Mouse (Mus musculus) heart, adult 2 months (tissue): ENCODE results near the gene Parva. TPM values are rescaled to one million over a fixed set of nuclear protein-coding genes. Genes with fewer than 3 reads are reported as not detected.

Source experiments
- DNase-seq, 2 experiments: peaks; one replicate each; pipeline ENCODE4 v3.0.0; 2021
- H3K27ac ChIP-seq: fragments of 200-600 bp; 2 replicates; pipeline ENCODE4 v1.8.1; 2022
- H3K27me3 ChIP-seq: fragments of 200-500 bp; 2 replicates; pipeline ENCODE4 v1.6.1; 2012; ENCODE audit warnings: mild to moderate bottlenecking, low read length, inconsistent platforms, mixed read lengths; ENCODE audit not compliant: control insufficient read depth, insufficient read depth
- H3K36me3 ChIP-seq: fragments of 200-500 bp; 2 replicates; pipeline ENCODE4 v1.6.1; 2012; ENCODE audit warnings: low read length, inconsistent platforms; ENCODE audit not compliant: control insufficient read depth, insufficient read depth
- H3K4me1 ChIP-seq: fragments of 200-500 bp; 2 replicates; pipeline ENCODE4 v1.6.1; 2011; ENCODE audit warnings: low read length; ENCODE audit not compliant: control insufficient read depth, insufficient read depth
- H3K4me3 ChIP-seq: fragments of 200-600 bp; 2 replicates; pipeline ENCODE4 v1.8.1; 2022
- H3K79me2 ChIP-seq: fragments of 200-500 bp; replicated peaks from 2 replicates; pipeline ENCODE4 v1.6.1; 2012; ENCODE audit warnings: mild to moderate bottlenecking, inconsistent platforms, low read length, moderate library complexity, mixed read lengths; ENCODE audit not compliant: control insufficient read depth, insufficient read depth
- H3K9ac ChIP-seq: fragments of 200-500 bp; 2 replicates; pipeline ENCODE4 v1.6.1; 2012; ENCODE audit warnings: low read depth, mild to moderate bottlenecking, control low read depth, inconsistent platforms, low read length, mixed read lengths
- CTCF ChIP-seq: fragments of 200-600 bp; IDR thresholded peaks from 2 replicates; pipeline ENCODE4 v1.8.1; 2022; ENCODE audit warnings: antibody characterized with exemption, mild to moderate bottlenecking, moderate library complexity
- EP300 ChIP-seq: fragments of 200-500 bp; IDR thresholded peaks from 2 replicates; pipeline ENCODE4 v1.6.1; 2011; ENCODE audit warnings: low read depth, low read length, control low read depth; ENCODE audit not compliant: insufficient read depth
- POLR2A ChIP-seq: fragments of 200-500 bp; IDR thresholded peaks from 2 replicates; pipeline ENCODE4 v1.6.1; 2011; ENCODE audit warnings: mild to moderate bottlenecking, low read depth, low read length, control low read depth; ENCODE audit not compliant: insufficient read depth
- WGBS: fragments of 180-500 bp; shearing (Covaris S2); methylation state at CpG from one replicate; pipeline ENCODE4 v1.1.7; 2018; 5-methylcytosine and 5-hydroxymethylcytosine counted together
- intact Hi-C: fragments of 180-260 bp; cut with DNase I; formaldehyde crosslinking; loops from one replicate; pipeline ENCODE4 v1.15.1; 2025
- polyA plus RNA-seq: library from polyadenylated mRNA; depleted of rRNA; stranded (reverse); fragments of >200 nt; gene quantifications from 2 replicates; pipeline ENCODE4 v1.2.3, GENCODE M21; 2012
- total RNA-seq, 2 experiments: library from RNA; stranded (reverse); gene quantifications; 2 replicates each; pipeline ENCODE4 v1.2.3; 2021

Parva gene
- total and polyA plus RNA-seq, 3 experiments: 30.7 to 45.5 (median 44.3) TPM

- no peaks in the 10 kb centered on the region; the same call in none of the 2 replicates for H3K4me1 ChIP-seq
- no peak overlapping the region for H3K9ac ChIP-seq
- DNase-seq: no peak
- no peaks in the 10 kb centered on the region for H3K79me2 ChIP-seq
- 66% methylated on average over 5 of the region's 5 CpGs for WGBS
- no peak overlapping the region for H3K27ac ChIP-seq
- no peaks in the 10 kb centered on the region for H3K36me3 ChIP-seq
- TF ChIP-seq CTCF (no peak), EP300 (no peak), POLR2A (no peak)
- intact Hi-C loops: no loop called here
- no peaks in the 10 kb centered on the region for H3K27me3 ChIP-seq
- H3K4me3 ChIP-seq: no peak overlapping the region
Measured at GRCm38 (mm10) chr7:112388363-112388875, 38.9 kb upstream of the Parva start.

- Histone ChIP-seq H3K9ac (no peak overlapping the region), H3K4me3 (no peak overlapping the region), H3K27me3 (no peaks in the 10 kb centered on the region), H3K36me3 (no peaks in the 10 kb centered on the region), H3K79me2 (no peaks in the 10 kb centered on the region), H3K4me1 (no peaks in the 10 kb centered on the region; the same call in none of the 2 replicates), H3K27ac (no peak overlapping the region)
- TF ChIP-seq CTCF: no peak
- no peak for TF ChIP-seq EP300
- no peak for TF ChIP-seq POLR2A
- no peak for DNase-seq
- WGBS: 61% methylated on average over 6 of the region's 6 CpGs
- intact Hi-C loops: loop anchor here (10.0 kb wide), 1 partner anchor 155 kb away; no protein-coding TSS in a partner anchor
Measured at GRCm38 (mm10) chr7:112389611-112390251, 37.6 kb upstream of the Parva start.

GRCm38 (mm10) chr7:112390252-112390936 is 36.9 kb upstream of the Parva start:
- intact Hi-C loops: loop anchor here (10.0 kb wide), 1 partner anchor 154 kb away; no protein-coding TSS in a partner anchor
- WGBS: 42% methylated on average over 11 of the region's 11 CpGs

GRCm38 (mm10) chr7:112390937-112391605 is 36.2 kb upstream of the Parva start:
- Histone ChIP-seq H3K9ac (no peak overlapping the region), H3K79me2 (no peaks in the 10 kb centered on the region), H3K27ac (no peak overlapping the region), H3K4me3 (no peak overlapping the region), H3K4me1 (no peaks in the 10 kb centered on the region; the same call in none of the 2 replicates), H3K36me3 (no peaks in the 10 kb centered on the region), H3K27me3 (no peaks in the 10 kb centered on the region)
- DNase-seq: no peak
- TF ChIP-seq EP300 (no peak), POLR2A (no peak), CTCF (no peak)
- 54% methylated on average over 6 of the region's 6 CpGs for WGBS
- intact Hi-C loops: loop anchor here (10.0 kb wide), 1 partner anchor 154 kb away; no protein-coding TSS in a partner anchor

More at GRCm38 (mm10) chr7:112390252-112390936, 36.9 kb upstream of the Parva start:
- no peaks in the 10 kb centered on the region for H3K79me2 ChIP-seq
- H3K4me3 ChIP-seq: no peak overlapping the region
- TF ChIP-seq CTCF: no peak
- TF ChIP-seq POLR2A: no peak
- TF ChIP-seq EP300: no peak
- no peaks in the 10 kb centered on the region for H3K27me3 ChIP-seq
- no peaks in the 10 kb centered on the region; the same call in none of the 2 replicates for H3K4me1 ChIP-seq
- H3K27ac ChIP-seq: no peak overlapping the region
- no peak overlapping the region for H3K9ac ChIP-seq
- H3K36me3 ChIP-seq: no peaks in the 10 kb centered on the region
- no peak for DNase-seq

DNA sequence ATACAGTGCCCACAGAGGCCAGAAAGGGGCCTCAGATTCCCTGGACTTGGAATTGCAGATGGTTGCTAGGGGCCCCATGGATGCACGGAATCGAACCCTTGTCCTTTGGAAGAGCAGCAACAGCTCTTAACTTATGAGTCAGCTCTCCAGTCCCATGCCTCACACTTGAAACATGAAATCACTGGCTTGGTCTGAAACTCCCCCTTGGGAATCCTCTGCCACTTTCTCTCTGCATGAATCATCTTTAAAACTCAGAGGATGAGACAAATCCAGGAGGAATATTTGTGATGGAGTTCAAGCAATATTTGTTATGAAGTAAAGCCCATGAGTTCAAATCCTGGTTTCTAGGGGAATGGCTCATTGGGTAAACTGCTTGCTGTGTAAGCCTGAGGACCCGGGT is 29.5 kb upstream of the Parva start:
- WGBS: 85% methylated on average over 3 of the region's 3 CpGs
- intact Hi-C loops: loop anchor here (10.0 kb wide), 1 partner anchor 147 kb away; no protein-coding TSS in a partner anchor
- H3K79me2 ChIP-seq: no peaks in the 10 kb centered on the region

More for the DNA sequence above, 29.5 kb upstream of the Parva start:
- DNase-seq: no peak
- Histone ChIP-seq H3K27me3 (no peaks in the 10 kb centered on the region), H3K36me3 (no peaks in the 10 kb centered on the region), H3K9ac (no peak overlapping the region), H3K4me3 (no peak overlapping the region), H3K27ac (no peak overlapping the region), H3K4me1 (no peaks in the 10 kb centered on the region)
- TF ChIP-seq CTCF (no peak), POLR2A (no peak), EP300 (no peak)
